26 mouse cellular contexts compared by ENCODE assay signal in the genomic region with DNA sequence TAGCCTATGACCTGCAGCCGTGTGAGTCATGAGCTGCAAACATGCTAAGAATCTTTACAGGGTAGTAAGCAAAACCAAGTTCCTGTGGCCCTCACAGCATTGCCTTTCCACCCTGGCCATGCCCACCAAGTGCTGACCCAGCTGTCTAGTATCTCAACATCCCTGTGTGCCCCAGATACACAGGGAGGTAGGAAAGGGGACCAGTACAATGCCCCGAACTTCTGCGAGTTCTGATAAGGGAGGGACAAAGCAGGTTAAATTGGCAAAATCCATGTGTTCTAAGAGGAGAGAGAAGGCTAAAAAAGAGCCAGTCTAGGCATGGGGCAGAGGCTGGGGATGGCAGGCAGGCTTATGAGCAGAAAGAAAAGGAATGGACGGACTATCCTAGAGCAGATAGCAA. TPM values are rescaled to one million over a fixed set of nuclear protein-coding genes. Genes with fewer than 3 reads are reported as not detected.
DNase-seq lines count a peak whose midpoint lies in the region; ATAC-seq and TF ChIP-seq lines count a peak whose summit lies in the region.
"Had no signal": no experiment of that assay in that cellular context is flagged by ENCODE, and none has a peak within 500 bp of the region (broad histone marks: within the 10 kb centered on the region; RNA-seq: fewer than 3 reads in every experiment).

No protein-coding gene starts in this region.

- peak overlapping the region; percentile 35 for H3K4me2 ChIP-seq in liver, embryonic 11.5 days
- H3K4me2 ChIP-seq in liver, embryonic 14.5 days (ENCODE audit: low read depth): peak overlapping the region; percentile 35
- H3K4me2 ChIP-seq in liver, postnatal 0 days (ENCODE audit: low read depth, low read length): peak overlapping the region; percentile 44
- H3K4me2 ChIP-seq: forebrain, embryonic 15.5 days; heart, embryonic 12.5 days; heart, embryonic 15.5 days; hindbrain, embryonic 14.5 days had no signal

- H3K4me3 ChIP-seq in bone marrow, adult 2 months (replicated peaks; ENCODE audit: control insufficient read depth, low read depth, low read length): no peak overlapping the region
- no peak overlapping the region for H3K4me3 ChIP-seq in liver, embryonic 11.5 days (ENCODE audit: low read depth, low read length)
- no peak overlapping the region for H3K4me3 ChIP-seq in liver, embryonic 14.5 days (ENCODE audit: insufficient read depth in 1 of 2, low read depth in 2 of 2, low read length in 2 of 2)
- H3K4me3 ChIP-seq in liver, postnatal 0 days (ENCODE audit: low read depth, low read length): no peak overlapping the region
- H3K4me3 ChIP-seq: forebrain, embryonic 15.5 days; heart, embryonic 12.5 days; heart, embryonic 15.5 days had no signal

- H3K27ac ChIP-seq in bone marrow, adult 2 months (ENCODE audit: control insufficient read depth, insufficient read depth, low read depth, low read length, poor library complexity): peak overlapping the region; percentile 29
- peak overlapping the region; percentile 64 for H3K27ac ChIP-seq in liver, embryonic 11.5 days (ENCODE audit: low read depth, low read length)
- peak overlapping the region; percentile 78 for H3K27ac ChIP-seq in liver, embryonic 14.5 days
- peak overlapping the region; percentile 80 for H3K27ac ChIP-seq in liver, postnatal 0 days (ENCODE audit: low read depth)
- H3K27ac ChIP-seq: forebrain, embryonic 15.5 days; heart, embryonic 15.5 days; hindbrain, embryonic 14.5 days; hindbrain, postnatal 0 days had no signal

- TF ChIP-seq CTCF in bone marrow, adult 2 months (IDR thresholded peaks at IDR 0.05; ENCODE audit: control insufficient read depth, insufficient read depth, low read length): no peak
- TF ChIP-seq CTCF in liver, embryonic 14.5 days (IDR thresholded peaks at IDR 0.05; ENCODE audit: low read depth): no peak
- no peak for TF ChIP-seq CTCF in liver, postnatal 0 days (IDR thresholded peaks at IDR 0.05; ENCODE audit: low read depth)

- no peaks in the 10 kb centered on the region for H3K9me3 ChIP-seq in liver, embryonic 11.5 days (ENCODE audit: control insufficient read depth, low read length)
- H3K9me3 ChIP-seq in liver, embryonic 14.5 days (ENCODE audit: control insufficient read depth, low read length): no peaks in the 10 kb centered on the region
- no peaks in the 10 kb centered on the region for H3K9me3 ChIP-seq in liver, postnatal 0 days (ENCODE audit: low read length)
- H3K9me3 ChIP-seq: forebrain, embryonic 15.5 days; heart, embryonic 12.5 days; heart, embryonic 15.5 days had no signal

- no peak for DNase-seq in liver, embryonic 11.5 days (ENCODE audit: low spot score)
- DNase-seq in liver, embryonic 14.5 days (ENCODE audit: low read depth in 3 of 3, low spot score in 3 of 3): peak in 1 of 3 experiments; percentile 51
- DNase-seq in liver, postnatal 0 days: no peak
- no peak for DNase-seq in ovary, postnatal 14 days (ENCODE audit: low spot score)
- no peak for DNase-seq in cerebellum, postnatal 14 days
- DNase-seq: adrenal gland, postnatal 10 days; adrenal gland, postnatal 36 days; cerebellum, adult 11-12 months; cerebellum, adult 8-10 months; gastrocnemius, postnatal 25 days; heart, adult 11 months; heart, postnatal 10 days; heart, postnatal 36 days had no signal

- peak; percentile 54; the same call in 1 of the 2 replicates for TF ChIP-seq EP300 in liver, embryonic 14.5 days (IDR thresholded peaks at IDR 0.05; ENCODE audit: low read depth)
- TF ChIP-seq EP300 in liver, postnatal 0 days (IDR thresholded peaks at IDR 0.05; ENCODE audit: low read depth): peak; percentile 62

- H3K27me3 ChIP-seq in liver, embryonic 11.5 days (replicated peaks; ENCODE audit: control insufficient read depth, insufficient read depth, low read length): no peaks in the 10 kb centered on the region
- no peaks in the 10 kb centered on the region for H3K27me3 ChIP-seq in liver, embryonic 14.5 days (ENCODE audit: control insufficient read depth, insufficient read depth, low read length)
- no peaks in the 10 kb centered on the region for H3K27me3 ChIP-seq in liver, postnatal 0 days (ENCODE audit: insufficient read depth, low read length)
- H3K27me3 ChIP-seq: forebrain, embryonic 15.5 days; heart, embryonic 12.5 days; heart, embryonic 15.5 days had no signal

- WGBS in bone marrow, adult 2 months: 69% methylated on average over 4 of the region's 4 CpGs
- WGBS in liver, embryonic 11.5 days: 75% methylated on average over 4 of the region's 4 CpGs
- 33% methylated on average over 4 of the region's 4 CpGs for WGBS in liver, embryonic 14.5 days (ENCODE audit: insufficient replicate concordance)
- 60% methylated on average over 4 of the region's 4 CpGs for WGBS in liver, postnatal 0 days (ENCODE audit: insufficient replicate concordance)

- no peak for TF ChIP-seq POLR2A in bone marrow, adult 2 months (IDR thresholded peaks at IDR 0.05; ENCODE audit: borderline replicate concordance, control insufficient read depth, low read depth, low read length)

- peaks cover 20% of the 10 kb centered on the region for H3K36me3 ChIP-seq in liver, embryonic 11.5 days (ENCODE audit: control insufficient read depth, insufficient read depth, low read length)
- H3K36me3 ChIP-seq in liver, embryonic 14.5 days (replicated peaks; ENCODE audit: control insufficient read depth, insufficient read depth, low read depth): no peaks in the 10 kb centered on the region; the same call in 1 of the 2 replicates
- peaks cover 33% of the 10 kb centered on the region for H3K36me3 ChIP-seq in liver, postnatal 0 days (replicated peaks; ENCODE audit: insufficient read depth, low read length)

- ATAC-seq in liver, embryonic 11.5 days (replicated peaks; ENCODE audit: low FRiP score): peak; percentile 29
- peak; percentile 70 for ATAC-seq in liver, embryonic 14.5 days (ENCODE audit: insufficient read depth)
- ATAC-seq in liver, postnatal 0 days: peak; percentile 65
- no peak for ATAC-seq in cerebellum, adult (ENCODE audit: insufficient number of reproducible peaks, low FRiP score, low TSS enrichment)
- ATAC-seq in granulocyte monocyte progenitor cell, adult 5-6 weeks (replicated peaks; ENCODE audit: poor library complexity, severe bottlenecking): no peak
- ATAC-seq: activated CD4-positive, CD25-positive, alpha-beta regulatory T cell, adult 4 months; forebrain, embryonic 15.5 days; hindbrain, postnatal 0 days; inflammation-experienced regulatory T-cells, adult 6 months had no signal

- H3K4me1 ChIP-seq in bone marrow, adult 2 months (ENCODE audit: control insufficient read depth, insufficient read depth, low read length): no peaks in the 10 kb centered on the region; the same call in 1 of the 2 replicates
- peaks cover 35% of the 10 kb centered on the region for H3K4me1 ChIP-seq in liver, embryonic 11.5 days (replicated peaks; ENCODE audit: control insufficient read depth, insufficient read depth, low read length)
- peaks cover 14 to 38% of the 10 kb centered on the region in 2 experiments for H3K4me1 ChIP-seq in liver, embryonic 14.5 days (replicated peaks; ENCODE audit: control insufficient read depth in 2 of 2, insufficient read depth in 2 of 2, low read length in 1 of 2)
- H3K4me1 ChIP-seq in liver, postnatal 0 days (ENCODE audit: insufficient read depth): peaks cover 14% of the 10 kb centered on the region
- H3K4me1 ChIP-seq: forebrain, embryonic 15.5 days; heart, embryonic 15.5 days had no signal

- H3K9ac ChIP-seq in liver, embryonic 11.5 days (ENCODE audit: low read depth, low read length): peak overlapping the region; percentile 38; the same call in 1 of the 2 replicates
- H3K9ac ChIP-seq in liver, embryonic 14.5 days (replicated peaks): peak overlapping the region; percentile 35
- peak overlapping the region; percentile 7; the same call in 1 of the 2 replicates for H3K9ac ChIP-seq in liver, postnatal 0 days (replicated peaks)
- H3K9ac ChIP-seq: forebrain, embryonic 15.5 days; heart, embryonic 12.5 days; heart, embryonic 15.5 days; hindbrain, embryonic 14.5 days had no signal

RNA-seq across cellular contexts. Expression of a gene that starts 24.1 kb away (rescaled TPM):
- polyA plus RNA-seq in bone marrow, adult 2 months (2011; ENCODE audit: insufficient read depth, insufficient read length, low replicate concordance, missing spikeins): 38.1 and 92.1 TPM in 2 replicates
- 53.5 and 55.2 TPM in 2 replicates for polyA plus RNA-seq in liver, embryonic 11.5 days (2014; fragmentation: Nextera tagmentation; extraction: Ambion mirVana)
- polyA plus RNA-seq in liver, embryonic 14.5 days (2012; rRNA removed): 17.0 and 21.4 TPM in 2 replicates
- polyA plus RNA-seq in liver, embryonic 14.5 days (2014; fragmentation: Nextera tagmentation; extraction: Ambion mirVana): 17.6 and 23.8 TPM in 2 replicates
- polyA plus RNA-seq in liver, postnatal 0 days (2015; fragmentation: Nextera tagmentation; extraction: Ambion mirVana): 9.3 and 11.3 TPM in 2 replicates
- 61.9 and 83.7 TPM in 2 replicates for total RNA-seq in granulocyte monocyte progenitor cell, adult 5-6 weeks (2014; fragmentation: Nextera tagmentation)
- total RNA-seq in granulocyte monocyte progenitor cell, adult 5-6 weeks (2017): 25.1 and 41.3 TPM in 2 replicates

RNA-seq across cellular contexts. Expression of a gene that starts 24.1 kb away (rescaled TPM):
- 4.6 and 6.5 TPM in 2 replicates for polyA plus RNA-seq in bone marrow, adult 2 months (2011; ENCODE audit: insufficient read depth, insufficient read length, low replicate concordance, missing spikeins)
- polyA plus RNA-seq in liver, embryonic 11.5 days (2014; fragmentation: Nextera tagmentation; extraction: Ambion mirVana): 21.0 and 23.7 TPM in 2 replicates
- polyA plus RNA-seq in liver, embryonic 14.5 days (2012; rRNA removed): 6.2 and 6.6 TPM in 2 replicates
- polyA plus RNA-seq in liver, embryonic 14.5 days (2014; fragmentation: Nextera tagmentation; extraction: Ambion mirVana): 5.9 and 6.1 TPM in 2 replicates
- polyA plus RNA-seq in liver, postnatal 0 days (2015; fragmentation: Nextera tagmentation; extraction: Ambion mirVana): 3.6 and 4.3 TPM in 2 replicates
- 7.1 and 15.7 TPM in 2 replicates for total RNA-seq in granulocyte monocyte progenitor cell, adult 5-6 weeks (2014; fragmentation: Nextera tagmentation)
- total RNA-seq in granulocyte monocyte progenitor cell, adult 5-6 weeks (2017): 11.8 and 13.7 TPM in 2 replicates

RNA-seq across cellular contexts. Expression of a gene that starts 41.8 kb away (rescaled TPM):
- polyA plus RNA-seq in bone marrow, adult 2 months (2011; ENCODE audit: insufficient read depth, insufficient read length, low replicate concordance, missing spikeins): 5.2 and 5.9 TPM in 2 replicates
- polyA plus RNA-seq in liver, embryonic 11.5 days (2014; fragmentation: Nextera tagmentation; extraction: Ambion mirVana): 23.6 and 25.1 TPM in 2 replicates
- polyA plus RNA-seq in liver, embryonic 14.5 days (2012; rRNA removed): 5.5 and 5.7 TPM in 2 replicates
- 8.1 and 9.9 TPM in 2 replicates for polyA plus RNA-seq in liver, embryonic 14.5 days (2014; fragmentation: Nextera tagmentation; extraction: Ambion mirVana)
- 12.5 and 13.3 TPM in 2 replicates for polyA plus RNA-seq in liver, postnatal 0 days (2015; fragmentation: Nextera tagmentation; extraction: Ambion mirVana)
- 0.45 and 1.0 TPM in 2 replicates for total RNA-seq in granulocyte monocyte progenitor cell, adult 5-6 weeks (2014; fragmentation: Nextera tagmentation)
- total RNA-seq in granulocyte monocyte progenitor cell, adult 5-6 weeks (2017): 1.8 and 3.0 TPM in 2 replicates
- polyA plus RNA-seq: activated CD4-positive, CD25-positive, alpha-beta regulatory T cell, adult 4 months; inflammation-experienced regulatory T-cells, adult 6 months had no signal

RNA-seq across cellular contexts. Expression of a gene that starts 49.9 kb away (rescaled TPM):
- polyA plus RNA-seq in bone marrow, adult 2 months (2011; ENCODE audit: insufficient read depth, insufficient read length, low replicate concordance, missing spikeins): not detected in 2 replicates
- 0.31 and 0.47 TPM in 2 replicates for polyA plus RNA-seq in liver, embryonic 11.5 days (2014; fragmentation: Nextera tagmentation; extraction: Ambion mirVana)
- 0.27 TPM in 1 of 2 replicates, not detected in the other for polyA plus RNA-seq in liver, embryonic 14.5 days (2012; rRNA removed)
- polyA plus RNA-seq in liver, embryonic 14.5 days (2014; fragmentation: Nextera tagmentation; extraction: Ambion mirVana): 0.29 TPM in 1 of 2 replicates, not detected in the other
- polyA plus RNA-seq in liver, postnatal 0 days (2015; fragmentation: Nextera tagmentation; extraction: Ambion mirVana): not detected in 2 replicates
- not detected in 2 replicates for total RNA-seq in granulocyte monocyte progenitor cell, adult 5-6 weeks (2014; fragmentation: Nextera tagmentation)
- total RNA-seq in granulocyte monocyte progenitor cell, adult 5-6 weeks (2017): 0.82 TPM in 1 of 2 replicates, not detected in the other
- total RNA-seq: adrenal gland, adult 18-20 months; adrenal gland, postnatal 10 days; adrenal gland, postnatal 36 days; gastrocnemius, adult 8-10 months; gastrocnemius, postnatal 25 days; heart, postnatal 10 days; heart, postnatal 36 days had no signal
- polyA plus RNA-seq: forebrain, embryonic 15.5 days; heart, embryonic 12.5 days; hindbrain, embryonic 11.5 days; inflammation-experienced regulatory T-cells, adult 6 months had no signal

RNA-seq across cellular contexts. Expression of a gene that starts 58.7 kb away (rescaled TPM):
- polyA plus RNA-seq in bone marrow, adult 2 months (2011; ENCODE audit: insufficient read depth, insufficient read length, low replicate concordance, missing spikeins): 10.4 and 17.9 TPM in 2 replicates
- polyA plus RNA-seq in liver, embryonic 11.5 days (2014; fragmentation: Nextera tagmentation; extraction: Ambion mirVana): 8.7 and 12.2 TPM in 2 replicates
- polyA plus RNA-seq in liver, embryonic 14.5 days (2012; rRNA removed): 3.4 and 4.0 TPM in 2 replicates
- polyA plus RNA-seq in liver, embryonic 14.5 days (2014; fragmentation: Nextera tagmentation; extraction: Ambion mirVana): 1.8 and 2.9 TPM in 2 replicates
- polyA plus RNA-seq in liver, postnatal 0 days (2015; fragmentation: Nextera tagmentation; extraction: Ambion mirVana): 2.7 and 2.8 TPM in 2 replicates
- 18.9 and 19.0 TPM in 2 replicates for total RNA-seq in granulocyte monocyte progenitor cell, adult 5-6 weeks (2014; fragmentation: Nextera tagmentation)
- total RNA-seq in granulocyte monocyte progenitor cell, adult 5-6 weeks (2017): 5.9 and 9.1 TPM in 2 replicates

Comparison
In these comparisons a context has a peak if more than half of its experiments do, and no peak if none do; other contexts are left out.
1. H3K27ac ChIP-seq: peak in every context shown above with its lines; median percentile 80 in liver, postnatal 0 days; 78 in liver, embryonic 14.5 days; 64 in liver, embryonic 11.5 days; 29 in bone marrow, adult 2 months.
2. ATAC-seq: peak in liver, embryonic 11.5 days (single experiment), liver, embryonic 14.5 days (single experiment) and liver, postnatal 0 days (single experiment); none in cerebellum, adult (single experiment) and granulocyte monocyte progenitor cell, adult 5-6 weeks (single experiment).
3. Peak in every context shown above with its lines, with median percentiles within 50 percentile points of each other: H3K4me2 ChIP-seq and H3K9ac ChIP-seq.